Mouse (Mus musculus) adipocyte (in vitro differentiated cells): ENCODE measurements around the gene Palm2.
A peak's percentile ranks its signal among the peaks of the same experiment; 100 is the strongest.
"Not testable (repeated sequence)": the region's sequence is repeated elsewhere in the genome, so short reads cannot be mapped to it uniquely, and the experiment has no call there.

Experiments used
- DNase-seq: peaks from one replicate; pipeline ENCODE4 v3.0.0-alpha.2; 2016; ENCODE audit warnings: low spot score

The Palm2 gene

DNA sequence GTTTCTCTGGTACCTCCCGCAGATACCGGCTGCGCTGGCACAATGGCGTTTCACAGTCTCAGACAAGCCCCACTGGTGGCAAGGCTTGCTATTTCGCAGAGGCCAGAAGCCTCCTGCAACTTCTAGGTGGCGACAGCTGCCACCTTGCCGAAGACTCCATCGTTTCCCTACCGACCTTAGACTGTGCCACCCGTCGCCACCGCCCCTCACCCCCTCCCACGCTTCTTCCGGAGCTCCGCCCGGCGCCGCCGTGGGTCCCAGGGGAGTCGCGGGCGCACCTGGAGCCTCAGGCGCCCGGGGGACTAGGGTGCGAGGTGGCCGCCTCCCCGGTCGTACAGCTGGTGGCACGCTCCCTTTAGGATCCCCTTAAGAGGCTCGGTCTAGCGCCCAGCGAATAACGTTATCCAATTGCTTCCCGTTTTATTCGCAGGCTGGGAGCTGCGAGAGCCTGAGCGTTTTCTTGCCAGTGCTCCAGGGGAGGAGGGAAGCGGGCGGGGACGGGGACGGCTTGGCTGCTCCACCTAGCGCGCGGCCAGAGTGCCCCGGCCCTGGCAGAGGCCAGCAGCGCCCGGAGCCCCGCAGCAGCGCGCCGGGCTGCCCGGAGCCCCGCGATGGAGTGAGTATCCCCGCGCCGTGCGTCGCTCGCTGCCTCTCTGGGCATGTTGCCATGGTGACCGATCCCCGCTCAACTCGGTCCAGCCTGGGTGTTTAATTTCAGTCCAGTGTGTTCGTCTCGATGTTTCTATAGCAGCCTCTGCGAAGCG, at the start of gene Palm2:
Palm2 (plus strand) TSS at position 307 of the 764 bp plus-strand sequence.
- no peak for DNase-seq

DNA sequence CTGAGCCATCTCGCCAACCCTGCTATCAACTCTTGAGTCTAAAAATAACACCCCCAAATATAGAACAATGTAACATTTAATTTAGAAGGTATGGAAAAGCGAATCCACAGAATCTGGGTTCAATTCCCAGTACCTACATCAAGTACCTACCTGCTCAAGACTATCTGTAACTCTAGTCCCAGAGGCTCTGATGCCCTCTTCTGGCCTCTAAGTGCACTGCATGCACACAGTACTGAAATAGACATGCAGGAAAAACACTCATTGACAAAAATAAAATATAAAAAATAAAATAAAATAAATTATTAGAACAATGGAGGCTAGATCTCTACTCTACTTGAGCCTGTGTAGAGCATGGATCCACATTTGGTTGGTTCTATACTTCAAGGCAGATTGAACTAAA, 49.7 kb upstream of the Palm2 start:
- DNase-seq: no peak

DNA sequence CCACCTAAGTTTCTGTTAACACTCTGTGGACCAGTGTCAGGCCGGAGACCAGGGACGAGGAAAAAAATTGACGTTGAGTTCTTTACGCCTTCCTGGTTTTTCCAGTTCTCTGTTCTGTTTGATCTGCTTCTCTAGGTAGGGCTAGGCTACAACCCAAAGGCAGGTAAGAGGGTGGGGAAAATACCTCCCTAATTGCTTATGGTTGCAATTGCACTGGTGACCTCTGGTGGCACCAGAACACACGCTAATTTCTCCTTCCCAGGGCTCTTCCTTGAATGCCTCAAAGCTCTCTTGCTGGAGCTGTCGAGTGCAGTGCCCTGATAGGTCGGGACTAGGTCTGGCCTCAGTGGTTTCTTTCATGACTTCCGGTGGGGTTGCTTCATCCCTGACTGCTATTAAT, 42.9 kb upstream of the Palm2 start:
- no peak for DNase-seq

DNA sequence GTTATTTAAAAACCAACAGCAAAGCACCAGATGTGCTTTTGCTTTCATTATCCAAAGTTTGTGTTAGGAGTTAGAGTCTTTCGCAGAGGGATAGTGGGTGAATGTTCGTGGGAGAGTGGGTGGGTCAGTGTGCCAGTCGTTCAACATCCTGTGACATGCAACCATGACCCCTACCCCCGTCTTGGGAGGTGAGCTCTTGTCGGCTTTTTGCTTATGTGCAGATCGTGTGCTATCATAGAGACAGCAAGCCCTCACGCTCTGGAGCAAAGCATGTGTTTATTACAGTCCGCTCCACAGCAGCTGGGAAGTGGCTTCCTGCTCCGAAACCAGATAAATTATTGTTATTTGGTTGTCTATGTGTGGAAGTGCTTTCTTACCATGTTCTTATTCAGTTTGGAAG, 37.6 kb upstream of the Palm2 start:
- DNase-seq: peak; percentile 14

DNA sequence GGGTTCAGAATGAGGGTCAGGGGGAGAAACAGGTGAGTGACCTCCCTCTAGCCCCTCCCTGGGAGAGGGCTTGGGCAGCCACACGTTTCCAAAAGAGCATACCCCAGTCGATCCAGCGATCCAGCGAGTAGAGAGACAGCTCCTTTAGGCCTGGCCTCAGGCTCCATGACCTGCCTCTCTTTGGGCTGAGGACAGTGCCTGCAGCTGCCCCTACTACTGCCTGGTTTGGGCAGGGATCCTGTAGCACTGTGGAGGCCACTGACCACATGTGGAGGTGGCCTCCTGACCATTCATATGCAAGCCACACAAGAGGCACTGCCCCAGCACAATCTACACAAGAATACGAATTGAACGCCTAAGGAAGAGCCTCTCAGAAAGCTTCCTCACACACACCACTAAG, 21.7 kb upstream of the Palm2 start:
- not testable (repeated sequence) for DNase-seq

DNA sequence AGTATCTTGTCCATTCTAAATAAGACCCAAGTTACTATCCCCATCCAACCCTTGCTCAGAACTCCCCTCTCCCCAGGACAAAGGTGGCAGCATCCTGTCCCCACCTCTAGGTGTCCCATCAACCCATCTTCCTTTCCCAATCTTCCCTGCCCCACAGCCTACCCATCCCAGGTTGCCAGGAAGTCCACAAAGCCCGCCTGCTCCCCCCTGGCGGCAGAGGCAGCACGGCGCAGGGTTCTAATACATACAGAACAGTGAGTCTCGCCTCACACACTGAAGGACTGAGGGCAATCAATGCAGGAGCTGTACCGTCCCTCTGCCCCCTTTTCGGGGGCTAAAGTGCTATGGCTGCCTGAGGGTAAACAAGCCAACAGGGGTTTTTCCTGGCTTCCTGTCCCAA, 21.0 kb upstream of the Palm2 start:
- DNase-seq: no peak

DNA sequence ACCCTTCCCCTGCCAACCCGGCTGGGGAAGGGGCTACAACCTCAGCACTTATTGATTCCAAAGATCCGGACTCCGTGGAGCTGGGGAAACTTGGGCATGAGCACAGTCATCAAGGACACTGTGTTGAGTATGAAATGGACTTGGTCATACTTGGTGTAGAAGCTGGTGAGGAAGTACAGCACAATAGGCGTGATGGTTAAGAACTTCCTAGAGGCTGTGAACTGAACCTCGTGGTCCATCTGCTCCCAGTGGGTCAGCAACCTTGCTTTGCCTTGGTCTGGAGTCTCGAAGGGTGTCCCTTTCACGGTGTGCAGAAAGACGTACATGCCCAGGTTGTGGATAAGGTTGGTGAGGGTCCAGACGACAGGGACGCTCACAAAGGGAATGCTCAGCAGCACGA, 20.4 kb upstream of the Palm2 start:
- not testable (repeated sequence) for DNase-seq

DNA sequence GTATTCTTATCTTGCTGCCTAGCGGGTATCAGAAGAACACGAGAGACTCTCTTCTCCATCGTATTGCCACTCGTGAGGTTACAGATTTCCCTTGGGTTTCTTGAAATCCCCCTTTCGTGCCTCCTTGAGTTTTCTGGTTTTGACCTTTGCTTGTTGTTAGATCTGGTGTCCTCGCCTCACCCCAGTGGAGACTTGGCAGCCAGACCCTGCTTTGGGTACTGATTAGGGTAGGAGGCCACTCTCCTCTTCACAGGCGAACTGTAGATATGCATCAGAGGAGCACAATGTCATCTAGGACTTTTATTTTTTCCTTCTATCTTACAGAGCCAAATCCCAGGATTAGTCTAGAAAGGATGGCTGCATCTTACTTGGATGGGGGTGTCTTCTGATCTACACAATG, 10.0 kb upstream of the Palm2 start:
- DNase-seq: no peak

DNA sequence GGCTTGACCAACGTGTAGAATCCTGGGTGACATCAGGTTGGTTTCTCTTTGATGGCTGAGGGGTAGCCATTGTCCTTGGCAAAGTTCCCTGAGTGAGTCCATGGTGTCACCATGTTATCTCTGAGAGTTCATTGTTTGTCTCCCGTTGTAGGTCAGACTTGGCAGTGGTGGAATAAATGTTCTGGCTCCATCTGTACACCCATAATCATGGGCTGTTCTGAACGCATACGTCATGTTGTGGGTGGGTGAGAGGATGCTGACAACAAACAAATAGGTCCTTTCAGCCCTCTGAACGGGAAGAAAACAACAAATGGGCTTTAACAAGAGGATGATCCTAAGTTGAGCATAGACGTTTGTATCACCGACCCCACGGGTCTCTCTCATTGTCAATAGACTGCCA, 5.7 kb upstream of the Palm2 start:
- no peak for DNase-seq

DNA sequence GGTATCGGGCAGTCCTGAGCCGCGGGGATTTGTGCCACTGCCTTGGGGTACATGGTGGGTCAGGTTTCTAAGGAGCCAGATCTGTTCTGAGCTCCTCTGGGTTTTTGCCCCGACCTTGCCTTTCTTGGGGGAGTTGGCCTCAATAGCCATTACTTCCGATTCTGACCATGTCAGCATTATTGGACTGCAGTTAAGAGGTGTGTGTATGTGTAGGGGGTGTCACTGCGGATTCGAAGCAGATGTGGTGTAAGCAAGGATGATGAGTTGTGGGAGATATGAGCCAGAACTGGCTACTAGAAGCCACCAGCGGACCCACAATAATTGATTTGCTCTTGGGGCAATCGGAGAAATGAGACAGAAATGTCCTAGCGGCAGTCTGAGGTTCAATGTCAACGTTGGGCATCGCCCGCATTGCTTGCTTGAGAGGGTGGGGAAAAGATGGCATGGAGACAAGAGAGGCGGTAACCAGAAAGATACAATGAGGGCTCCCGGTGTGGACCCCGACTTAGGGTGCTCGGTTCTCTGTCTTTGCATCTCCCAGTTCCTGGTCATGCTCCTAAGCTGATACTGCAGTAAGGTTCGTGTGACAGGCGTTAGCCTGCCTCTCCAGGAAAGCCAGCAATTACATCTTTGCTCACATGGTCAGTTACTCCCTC, 786 bp downstream of the Palm2 start:
- DNase-seq: no peak

DNA sequence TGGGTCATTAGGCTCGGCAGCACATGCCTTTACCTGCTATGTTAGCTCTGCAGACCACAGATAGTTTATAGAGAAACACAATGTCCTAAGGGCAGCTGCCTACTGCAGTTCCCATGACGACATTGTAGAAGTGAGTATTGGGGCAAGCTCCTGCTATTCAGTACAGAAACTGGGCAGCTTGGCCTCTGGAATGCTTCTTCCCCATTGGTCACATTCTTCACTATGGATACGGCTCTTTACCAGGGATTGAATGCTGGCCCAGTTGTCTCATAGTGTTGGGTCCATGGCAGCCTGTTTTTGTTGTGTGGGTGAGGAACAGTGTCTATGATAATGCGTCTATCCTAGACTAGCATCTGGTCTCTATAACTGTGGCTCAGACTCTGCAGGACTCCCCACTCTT, 2.2 kb downstream of the Palm2 start:
- DNase-seq: no peak

DNA sequence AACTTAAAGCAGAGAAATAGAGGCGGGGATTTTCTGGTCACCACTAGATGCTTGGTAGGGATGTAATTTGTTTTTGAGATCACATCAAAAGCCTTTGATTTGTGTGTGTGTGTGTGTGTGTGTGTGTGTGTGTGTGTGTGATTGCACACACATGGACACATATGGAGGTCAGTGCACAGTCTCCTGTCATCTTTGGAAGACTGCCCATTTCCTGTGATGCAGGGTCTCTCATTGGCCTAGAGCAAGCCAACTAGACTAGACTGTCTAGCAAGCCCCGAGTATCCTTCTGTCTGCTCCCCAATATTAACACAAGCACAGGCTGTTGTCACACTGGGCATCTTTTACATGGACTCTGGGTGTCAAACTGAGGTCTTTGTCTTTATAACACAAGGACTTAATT, 12.0 kb downstream of the Palm2 start:
- DNase-seq: no peak

DNA sequence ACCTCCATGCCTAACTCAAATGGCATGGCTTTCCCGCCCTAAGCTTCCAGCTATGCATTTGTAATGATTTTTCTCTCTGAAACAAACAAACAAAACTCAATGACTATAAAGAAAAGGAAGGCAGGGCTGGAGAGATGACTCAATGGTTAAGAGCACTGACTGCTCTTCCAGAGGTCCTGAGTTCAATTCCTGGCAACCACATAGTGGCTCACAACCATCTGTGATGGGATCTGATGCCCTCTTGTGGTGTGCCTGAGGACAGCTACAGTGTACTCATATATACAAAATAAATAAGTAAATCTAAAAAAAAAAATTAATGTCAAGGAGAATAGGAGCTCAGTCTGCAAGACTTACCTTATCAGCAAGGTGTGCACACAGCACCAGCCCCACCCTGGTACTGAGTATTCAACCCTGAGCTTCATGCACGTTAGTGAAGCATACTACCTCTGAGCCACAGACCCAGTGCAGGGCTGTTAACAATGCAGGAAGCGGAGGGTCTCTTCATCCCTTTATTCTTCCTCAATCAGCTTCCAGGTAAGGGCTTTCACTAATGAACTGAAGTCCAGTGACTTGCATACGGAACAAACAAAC, 12.9 kb downstream of the Palm2 start:
- no peak for DNase-seq

DNA sequence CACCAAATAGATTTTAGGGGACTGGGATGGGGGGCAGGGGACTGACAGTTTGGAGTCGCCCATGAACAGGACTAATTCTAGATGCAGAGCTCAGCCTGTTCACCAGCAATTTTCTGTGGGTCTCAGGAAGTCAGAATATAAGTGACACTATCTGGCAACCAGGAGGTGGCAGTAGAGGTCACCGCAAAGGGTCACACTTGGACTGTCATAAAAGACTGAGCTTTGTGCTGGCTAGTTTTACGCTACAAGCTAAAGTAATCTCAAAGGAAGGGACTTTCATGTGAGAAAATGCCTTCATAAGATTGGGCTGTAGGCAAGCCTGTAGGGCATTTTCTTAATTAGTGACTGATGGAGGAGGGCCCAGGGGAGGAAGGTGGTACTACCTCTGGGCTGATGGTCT, 17.8 kb downstream of the Palm2 start:
- peak; percentile 82 for DNase-seq

DNA sequence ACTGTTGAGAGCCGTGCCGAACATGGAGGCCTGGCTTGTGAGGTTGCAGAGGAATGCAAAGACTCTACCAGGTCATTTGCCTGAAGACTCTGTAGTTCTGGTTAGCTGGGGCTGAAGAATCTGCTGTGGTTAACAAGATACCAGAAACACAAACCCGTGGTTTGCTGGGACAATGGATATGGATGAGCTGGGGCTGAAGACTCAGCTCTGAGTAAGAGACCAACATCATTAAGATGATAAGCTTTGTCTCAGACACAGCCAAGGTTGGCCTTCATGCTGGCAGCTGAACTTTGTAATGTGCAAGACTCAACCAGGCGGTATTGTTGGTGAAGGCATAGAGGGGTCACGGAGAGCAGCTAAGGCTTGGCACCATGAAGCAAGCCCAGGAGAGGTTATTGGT, 18.6 kb downstream of the Palm2 start:
- no peak for DNase-seq

DNA sequence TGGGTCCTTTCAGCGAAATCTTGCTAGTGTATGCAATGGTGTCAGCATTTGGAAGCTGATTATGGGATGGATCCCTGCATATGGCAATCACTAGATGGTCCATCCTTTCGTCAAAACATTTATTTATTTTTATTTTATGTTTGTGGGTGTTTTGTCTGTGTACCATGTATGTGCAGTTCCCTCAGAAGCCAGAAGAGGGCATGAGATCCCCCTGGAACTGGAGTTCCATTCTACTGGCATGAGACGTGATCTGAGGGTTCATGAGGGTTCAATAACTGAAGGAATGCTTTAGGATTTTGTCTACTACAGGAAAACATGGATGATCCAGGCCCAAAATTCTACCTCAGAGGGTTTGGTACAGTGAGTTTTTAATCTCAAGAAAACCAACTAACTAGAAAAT, 28.3 kb downstream of the Palm2 start:
- peak; percentile 22 for DNase-seq

DNA sequence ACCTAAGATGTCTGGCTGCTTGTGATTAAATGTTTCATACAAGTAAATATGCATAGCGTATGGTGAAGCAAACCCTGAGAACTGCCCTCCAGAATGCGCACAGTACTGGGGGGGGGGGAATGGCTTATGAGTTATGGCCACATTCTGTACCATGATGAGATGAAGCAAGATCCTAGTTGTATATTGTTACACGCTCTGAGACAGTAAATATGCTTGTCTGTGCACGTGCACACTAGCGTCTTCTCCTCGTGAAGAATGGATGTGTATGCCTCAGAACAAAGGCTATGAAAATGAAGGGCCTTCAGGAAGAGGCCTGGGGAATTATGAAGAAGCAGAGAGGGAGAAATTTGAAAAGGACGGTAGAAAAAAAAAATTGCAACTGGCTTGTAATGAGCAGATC, 48.4 kb downstream of the Palm2 start:
- no peak for DNase-seq

DNA sequence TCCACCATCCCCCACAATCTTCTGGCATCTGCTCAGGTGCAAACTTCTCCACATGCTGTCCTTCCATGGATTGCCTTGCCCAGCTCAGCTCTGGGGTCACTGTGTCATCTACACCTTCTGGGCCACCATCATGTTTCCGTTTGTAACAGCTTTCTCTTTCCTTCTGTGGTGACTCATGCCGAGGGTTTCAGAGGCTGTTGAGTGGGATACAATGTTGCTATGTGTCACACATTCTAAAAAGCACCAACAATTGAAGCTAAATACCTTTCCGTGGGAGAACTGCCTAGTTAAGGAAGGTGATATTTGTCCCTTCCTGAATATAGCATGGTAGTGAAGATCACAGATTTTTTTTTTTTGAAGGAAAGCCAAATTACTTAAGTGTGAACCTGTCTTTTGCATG, 52.3 kb downstream of the Palm2 start:
- DNase-seq: no peak

DNA sequence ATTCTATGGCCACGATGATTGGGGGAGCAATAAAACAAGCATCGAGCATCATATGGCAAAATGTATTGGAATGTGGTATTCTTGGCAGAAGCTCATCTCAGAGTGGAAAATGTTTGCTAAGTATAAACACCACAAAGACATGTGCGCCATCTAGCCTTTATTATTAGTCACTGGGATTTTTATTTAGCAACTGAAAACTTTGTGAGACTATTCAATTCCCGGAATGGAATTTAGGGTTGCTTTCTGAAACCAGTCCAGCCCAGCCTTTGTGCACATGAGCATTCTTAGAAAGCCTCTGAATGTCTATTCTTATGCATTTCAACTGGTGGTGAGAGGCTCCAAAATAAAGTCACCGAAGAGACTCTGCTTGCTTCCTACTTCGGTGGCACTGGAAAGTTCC, 55.8 kb downstream of the Palm2 start:
- peak; percentile 15 for DNase-seq

DNA sequence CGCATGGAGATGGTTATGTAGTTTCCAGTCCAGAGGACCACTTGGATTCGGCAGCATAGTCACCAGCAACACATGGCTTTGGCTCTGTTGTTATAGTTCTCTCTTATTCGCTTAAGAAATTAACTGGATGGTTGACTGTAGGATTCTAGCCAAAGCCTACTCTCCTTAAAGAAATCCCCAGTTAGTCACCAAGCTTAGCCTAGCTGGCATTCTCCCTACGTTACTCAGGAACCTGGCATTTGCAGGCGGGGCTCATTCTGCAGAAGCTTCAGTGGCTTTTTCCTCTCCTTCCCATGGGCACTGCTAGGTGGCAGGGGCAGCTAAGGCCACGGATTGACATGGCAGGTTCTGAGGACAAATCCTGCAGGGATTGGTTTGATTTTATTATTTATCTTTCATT, 70.7 kb downstream of the Palm2 start:
- DNase-seq: peak; percentile 50

DNA sequence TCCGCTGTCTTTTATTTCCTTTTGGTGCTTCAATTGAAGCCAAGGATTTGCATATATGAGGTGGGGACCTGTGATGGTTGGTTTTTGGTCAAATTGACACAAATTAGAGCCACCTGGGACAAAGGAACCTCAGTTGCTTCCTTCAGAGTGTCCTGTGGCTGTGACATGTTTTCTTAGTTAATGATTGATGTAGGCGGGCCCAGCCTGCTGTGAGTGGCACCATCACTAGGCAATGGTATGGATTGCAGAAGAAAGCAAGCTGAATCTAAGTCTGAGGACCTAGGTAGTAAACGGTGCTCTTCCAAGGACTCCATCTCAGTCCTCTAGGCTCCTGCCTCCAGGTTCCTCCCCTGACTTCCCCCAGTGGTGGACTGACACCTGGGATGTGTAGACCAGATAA, 76.5 kb downstream of the Palm2 start:
- no peak for DNase-seq

DNA sequence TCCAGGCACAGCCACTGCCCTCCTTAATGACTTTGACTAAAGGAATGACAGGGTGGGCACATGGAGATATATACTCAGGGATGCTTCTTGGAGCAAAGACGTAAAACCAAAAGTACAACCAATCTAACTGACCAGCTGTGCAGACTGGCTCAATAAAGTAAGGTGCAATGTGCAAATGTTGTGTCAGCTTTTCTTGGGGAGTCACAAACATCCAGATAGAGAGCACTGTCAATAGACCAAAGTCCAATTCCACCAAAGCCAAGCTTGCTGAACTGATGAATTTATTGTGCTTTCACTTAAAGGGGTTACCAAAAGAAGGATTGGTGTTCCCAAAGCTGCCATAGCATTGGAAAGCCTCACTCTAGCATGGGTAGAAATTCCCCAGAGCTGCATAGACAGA, 77.7 kb downstream of the Palm2 start:
- no peak for DNase-seq

DNA sequence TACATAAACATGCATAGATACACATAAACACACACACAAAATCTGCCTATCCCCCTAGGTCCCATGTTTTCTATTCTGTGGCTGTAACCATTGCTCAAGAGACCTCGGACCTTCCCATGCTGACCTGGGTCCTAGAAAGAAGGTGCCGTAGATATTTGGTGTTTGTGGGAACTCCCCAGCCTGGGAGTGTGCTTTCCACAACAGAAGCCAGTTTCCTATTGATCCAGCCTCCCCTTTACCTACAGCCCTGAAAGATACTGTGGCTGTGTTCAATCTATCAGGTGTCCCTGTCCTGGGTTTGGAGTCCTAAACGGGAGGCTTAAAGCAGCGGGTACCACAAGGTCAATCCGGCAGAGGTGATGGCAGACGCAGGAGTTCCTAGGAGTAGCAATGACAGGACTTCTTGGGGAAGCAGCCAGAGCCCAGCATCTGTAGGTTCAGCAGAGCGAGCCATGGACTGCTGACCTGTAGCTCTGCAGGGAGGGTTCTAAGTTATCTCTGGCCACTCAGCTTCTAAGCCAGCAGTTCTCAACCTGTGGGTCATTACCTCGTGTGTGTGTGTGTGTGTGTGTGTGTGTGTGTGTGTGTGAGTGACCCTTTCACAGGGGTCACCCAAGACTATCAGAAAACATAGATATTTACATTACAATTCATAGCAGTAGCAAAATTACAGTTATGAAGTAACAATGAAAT, 79.3 kb downstream of the Palm2 start:
- no peak for DNase-seq
